Mouse (Mus musculus) liver, embryonic 14.5 days (tissue): Measurements from ENCODE around the gene Cd300lf.

Experiments
- CTCF ChIP-seq: IDR thresholded peaks from 2 replicates; pipeline ENCODE4 v1.5.1; 2016; ENCODE audit warnings: antibody characterized with exemption, low read depth, control low read depth
- EP300 ChIP-seq: IDR thresholded peaks from 2 replicates; pipeline ENCODE4 v1.6.1; 2016; ENCODE audit warnings: antibody characterized with exemption, low read depth

DNA sequence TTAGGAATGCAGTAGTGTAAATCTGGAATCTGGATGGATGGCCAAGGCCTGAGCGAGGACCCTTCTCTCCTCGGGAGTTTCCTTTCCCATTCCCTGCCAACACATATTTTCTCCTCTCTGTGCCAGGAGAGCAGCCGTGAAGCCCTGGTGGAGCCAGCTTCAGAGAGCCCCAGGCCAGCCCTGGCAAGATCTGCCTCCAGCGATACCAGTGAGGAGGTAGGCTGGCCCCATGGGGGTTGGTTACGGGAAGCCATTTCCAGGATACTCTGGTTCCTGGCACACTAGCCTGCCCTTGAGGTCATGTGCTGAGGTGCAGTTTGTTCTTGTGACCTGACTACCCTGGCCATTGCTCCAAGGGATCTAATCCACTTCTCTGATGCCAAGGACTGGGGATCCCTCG lies 46.1 kb upstream of the Cd300lf start:
- TF ChIP-seq CTCF (no peak), EP300 (no peak)
